Mouse (Mus musculus): ENCODE results near the gene Tiam2.

- TF ChIP-seq POLR2A (IDR thresholded peaks at IDR 0.05; ENCODE audit: borderline replicate concordance, control insufficient read depth, low read depth, low read length) (no peak), CTCF (IDR thresholded peaks at IDR 0.05; ENCODE audit: control insufficient read depth, insufficient read depth, low read length) (no peak)
These were observed 234.2 kb downstream of the Tiam2 start for GRCm38 (mm10) chr17:3560534-3560933.

Measured in bone marrow, adult 2 months (tissue).